Mouse (Mus musculus) left cerebral cortex, adult 18-20 months (tissue): ENCODE measurements around the gene Ralbp1. TPM values are rescaled to one million over a fixed set of nuclear protein-coding genes. Genes with fewer than 3 reads are reported as not detected.

Source experiments
- DNase-seq, 2 experiments: peaks; one replicate each; pipeline ENCODE4 v3.0.0; 2021 to 2022; ENCODE audit warnings: low spot score in 2 of 2, mixed read lengths in 1 of 2
- total RNA-seq, 2 experiments: library from RNA; stranded (reverse); gene quantifications; 2 replicates each; pipeline ENCODE4 v1.2.3; 2021

The Ralbp1 gene
- total RNA-seq, 2 experiments from 2014 or later = 66.9 to 74.0 TPM

- no peak for DNase-seq
These were observed 33.8 kb downstream of the Ralbp1 start for GRCm38 (mm10) chr17:65851749-65852148.

- DNase-seq = no peak
These were observed 35.1 kb downstream of the Ralbp1 start for GRCm38 (mm10) chr17:65850487-65850886.

GRCm38 (mm10) chr17:65847694-65848449 is 37.7 kb downstream of the Ralbp1 start:
- peak in 1 of 2 experiments; percentile 40 for DNase-seq

- no peak for DNase-seq
These were observed 40.2 kb downstream of the Ralbp1 start for GRCm38 (mm10) chr17:65845423-65845822.

GRCm38 (mm10) chr17:65842669-65843381 is 42.8 kb downstream of the Ralbp1 start:
- no peak for DNase-seq

GRCm38 (mm10) chr17:65839541-65840256 is 45.9 kb downstream of the Ralbp1 start:
- DNase-seq = no peak

GRCm38 (mm10) chr17:65836746-65837145 is 48.9 kb downstream of the Ralbp1 start:
- peak; percentile 39 to 40 for DNase-seq

- DNase-seq = no peak
These were observed 51.7 kb downstream of the Ralbp1 start for GRCm38 (mm10) chr17:65833891-65834290.

GRCm38 (mm10) chr17:65830216-65830863 is 55.3 kb downstream of the Ralbp1 start:
- no peak for DNase-seq

GRCm38 (mm10) chr17:65828951-65829350 is 56.6 kb downstream of the Ralbp1 start:
- DNase-seq = no peak

- DNase-seq = no peak
These were observed 57.7 kb downstream of the Ralbp1 start for GRCm38 (mm10) chr17:65827904-65828303.

GRCm38 (mm10) chr17:65827119-65827840 is 58.3 kb downstream of the Ralbp1 start:
- DNase-seq = no peak

- DNase-seq = no peak
These were observed 59.3 kb downstream of the Ralbp1 start for GRCm38 (mm10) chr17:65826257-65826656.

- no peak for DNase-seq
These were observed 61.4 kb downstream of the Ralbp1 start for GRCm38 (mm10) chr17:65824246-65824645.

- DNase-seq = no peak
These were observed 63.2 kb downstream of the Ralbp1 start for GRCm38 (mm10) chr17:65822423-65822822.

- DNase-seq = no peak
These were observed 65.4 kb downstream of the Ralbp1 start for GRCm38 (mm10) chr17:65820197-65820596.

GRCm38 (mm10) chr17:65813763-65814162 is 71.8 kb downstream of the Ralbp1 start:
- DNase-seq = no peak

- no peak for DNase-seq
These were observed 74.6 kb downstream of the Ralbp1 start for GRCm38 (mm10) chr17:65811032-65811431.

- DNase-seq = no peak
These were observed 79.2 kb downstream of the Ralbp1 start for GRCm38 (mm10) chr17:65806416-65806815.

- DNase-seq = no peak
These were observed 79.6 kb downstream of the Ralbp1 start for GRCm38 (mm10) chr17:65805966-65806365.

- no peak for DNase-seq
These were observed 83.6 kb downstream of the Ralbp1 start for GRCm38 (mm10) chr17:65802026-65802425.
